Mouse (Mus musculus) neural tube, embryonic 12.5 days (tissue): ENCODE measurements around the gene Tsku. TPM values are rescaled to one million over a fixed set of nuclear protein-coding genes. Genes with fewer than 3 reads are reported as not detected.

Experiments used
- ATAC-seq: fragments of 200-750 bp; cut with Nextera tagmentation; 2 replicates; pipeline ENCODE4 v1.8.0; 2017; ENCODE audit warnings: low read depth, mild to moderate bottlenecking, moderate TSS enrichment, moderate library complexity; ENCODE audit not compliant: low FRiP score
- H3K27ac ChIP-seq: fragments of 300-500 bp; sonication (generic); 2 replicates; pipeline ENCODE4 v1.5.1; 2016
- H3K27me3 ChIP-seq: fragments of 300-500 bp; sonication (generic); replicated peaks from 2 replicates; pipeline ENCODE4 v1.6.1; 2016; ENCODE audit warnings: mild to moderate bottlenecking
- H3K36me3 ChIP-seq: fragments of 300-500 bp; sonication (generic); 2 replicates; pipeline ENCODE4 v1.6.1; 2016; ENCODE audit warnings: mild to moderate bottlenecking
- H3K4me1 ChIP-seq: fragments of 300-500 bp; sonication (generic); 2 replicates; pipeline ENCODE4 v1.6.1; 2016
- H3K4me2 ChIP-seq: fragments of 300-500 bp; sonication (generic); replicated peaks from 2 replicates; pipeline ENCODE4 v1.6.1; 2016; ENCODE audit warnings: mild to moderate bottlenecking
- H3K4me3 ChIP-seq: fragments of 300-500 bp; sonication (generic); 2 replicates; pipeline ENCODE4 v1.5.1; 2016
- H3K9ac ChIP-seq: fragments of 300-500 bp; sonication (generic); 2 replicates; pipeline ENCODE4 v1.6.1; 2016; ENCODE audit warnings: mild to moderate bottlenecking
- H3K9me3 ChIP-seq: fragments of 300-500 bp; sonication (generic); 2 replicates; pipeline ENCODE4 v1.6.1; 2016; ENCODE audit warnings: mild to moderate bottlenecking
- WGBS: fragments of 180-500 bp; shearing (Covaris S2); methylation state at CpG from one replicate; pipeline ENCODE4 v1.1.7; 2016; 5-methylcytosine and 5-hydroxymethylcytosine counted together
- polyA plus RNA-seq: library from polyadenylated mRNA; unstranded; fragments of >200 nt; fragmentation: Nextera tagmentation; extraction: Ambion mirVana; gene quantifications from 2 replicates; pipeline ENCODE4 v1.2.1, GENCODE M21; 2016

Tsku gene
- polyA plus RNA-seq, 1 experiment from 2014 or later = 8.3 TPM

- H3K27ac ChIP-seq = no peak overlapping the region
- H3K9ac ChIP-seq = no peak overlapping the region
- H3K4me1 ChIP-seq = peaks cover 5% of the 10 kb centered on the region; the same call in 1 of the 2 replicates
- no peak overlapping the region for H3K4me3 ChIP-seq
- no peaks in the 10 kb centered on the region for H3K36me3 ChIP-seq
- no peak overlapping the region for H3K4me2 ChIP-seq
- no peak for ATAC-seq
- H3K27me3 ChIP-seq = 0 out of 2 replicates have a peak, but pooled peaks cover 4% of the 10 kb centered on the region
- 76% methylated on average over 4 of the region's 4 CpGs for WGBS
- no peaks in the 10 kb centered on the region for H3K9me3 ChIP-seq
These were observed 22.2 kb upstream of the Tsku start for GRCm38 (mm10) chr7:98383337-98383736.

- no peak for ATAC-seq
- H3K36me3 ChIP-seq = no peaks in the 10 kb centered on the region
- 0 out of 2 replicates have a peak, but pooled peaks cover 4% of the 10 kb centered on the region for H3K27me3 ChIP-seq
- no peaks in the 10 kb centered on the region for H3K9me3 ChIP-seq
- H3K4me3 ChIP-seq = no peak overlapping the region
- H3K27ac ChIP-seq = no peak overlapping the region
- no peak overlapping the region for H3K9ac ChIP-seq
- no peak overlapping the region for H3K4me2 ChIP-seq
- H3K4me1 ChIP-seq = peaks cover 5% of the 10 kb centered on the region; the same call in 1 of the 2 replicates
- WGBS = 87% methylated on average over 6 of the region's 6 CpGs
These were observed 21.7 kb upstream of the Tsku start for GRCm38 (mm10) chr7:98382784-98383183.

- ATAC-seq = no peak
- Histone ChIP-seq H3K27me3 (no peaks in the 10 kb centered on the region), H3K4me1 (peaks cover 5% of the 10 kb centered on the region; the same call in 1 of the 2 replicates), H3K4me2 (no peak overlapping the region), H3K9ac (no peak overlapping the region), H3K4me3 (no peak overlapping the region), H3K9me3 (no peaks in the 10 kb centered on the region), H3K27ac (no peak overlapping the region), H3K36me3 (no peaks in the 10 kb centered on the region)
- 79% methylated on average over 6 of the region's 6 CpGs for WGBS
These were observed 19.2 kb upstream of the Tsku start for GRCm38 (mm10) chr7:98380224-98380925.

GRCm38 (mm10) chr7:98379232-98379631 lies 18.1 kb upstream of the Tsku start:
- ATAC-seq = no peak
- Histone ChIP-seq H3K27me3 (no peaks in the 10 kb centered on the region), H3K9me3 (no peaks in the 10 kb centered on the region), H3K4me3 (no peak overlapping the region), H3K4me1 (peaks cover 4% of the 10 kb centered on the region; the same call in 1 of the 2 replicates), H3K4me2 (no peak overlapping the region), H3K9ac (no peak overlapping the region), H3K36me3 (no peaks in the 10 kb centered on the region), H3K27ac (no peak overlapping the region)
- WGBS = 88% methylated on average over 4 of the region's 4 CpGs

GRCm38 (mm10) chr7:98377257-98377656 lies 16.1 kb upstream of the Tsku start:
- no peak overlapping the region for H3K4me2 ChIP-seq
- H3K4me1 ChIP-seq = no peaks in the 10 kb centered on the region; the same call in 1 of the 2 replicates
- no peak overlapping the region for H3K4me3 ChIP-seq
- no peak overlapping the region for H3K9ac ChIP-seq
- H3K36me3 ChIP-seq = no peaks in the 10 kb centered on the region
- 70% methylated on average over 5 of the region's 5 CpGs for WGBS
- H3K9me3 ChIP-seq = no peaks in the 10 kb centered on the region
- H3K27ac ChIP-seq = no peak overlapping the region
- no peaks in the 10 kb centered on the region for H3K27me3 ChIP-seq
- no peak for ATAC-seq

GRCm38 (mm10) chr7:98371161-98371560 lies 10.0 kb upstream of the Tsku start:
- 38% methylated on average over 4 of the region's 4 CpGs for WGBS
- Histone ChIP-seq H3K9me3 (no peaks in the 10 kb centered on the region), H3K4me2 (no peak overlapping the region), H3K4me3 (no peak overlapping the region), H3K27ac (no peak overlapping the region), H3K4me1 (no peaks in the 10 kb centered on the region; the same call in 1 of the 2 replicates), H3K36me3 (no peaks in the 10 kb centered on the region), H3K27me3 (no peaks in the 10 kb centered on the region), H3K9ac (no peak overlapping the region)
- ATAC-seq = no peak

GRCm38 (mm10) chr7:98369762-98370369 lies 8.7 kb upstream of the Tsku start:
- Histone ChIP-seq H3K4me3 (no peak overlapping the region), H3K27ac (no peak overlapping the region)

GRCm38 (mm10) chr7:98361662-98362061 lies 534 bp upstream of the Tsku start:
- no peaks in the 10 kb centered on the region for H3K27me3 ChIP-seq
- H3K4me3 ChIP-seq = peak overlapping the region; percentile 64; the same call in 1 of the 2 replicates
- H3K4me2 ChIP-seq = peak overlapping the region; percentile 98
- no peaks in the 10 kb centered on the region for H3K9me3 ChIP-seq
- H3K27ac ChIP-seq = no peak overlapping the region
- H3K9ac ChIP-seq = no peak overlapping the region
- H3K36me3 ChIP-seq = no peaks in the 10 kb centered on the region
- peaks cover 27% of the 10 kb centered on the region for H3K4me1 ChIP-seq
- ATAC-seq = no peak
- WGBS = 47% methylated on average over 2 of the region's 2 CpGs

More at GRCm38 (mm10) chr7:98369762-98370369, 8.7 kb upstream of the Tsku start:
- ATAC-seq = no peak
- no peaks in the 10 kb centered on the region; the same call in 1 of the 2 replicates for H3K4me1 ChIP-seq
- H3K9ac ChIP-seq = no peak overlapping the region
- WGBS = 59% methylated on average over 10 of the region's 10 CpGs
- H3K4me2 ChIP-seq = no peak overlapping the region
- no peaks in the 10 kb centered on the region for H3K36me3 ChIP-seq
- no peaks in the 10 kb centered on the region for H3K27me3 ChIP-seq
- H3K9me3 ChIP-seq = no peaks in the 10 kb centered on the region

- H3K27ac ChIP-seq = peak overlapping the region; percentile 10; the same call in 1 of the 2 replicates
- H3K36me3 ChIP-seq = no peaks in the 10 kb centered on the region
- WGBS = under 1% methylated on average over 20 of the region's 20 CpGs
- H3K27me3 ChIP-seq = no peaks in the 10 kb centered on the region
- H3K9me3 ChIP-seq = no peaks in the 10 kb centered on the region
- H3K4me3 ChIP-seq = peak overlapping the region; percentile 64
- H3K4me1 ChIP-seq = peaks cover 38% of the 10 kb centered on the region
- H3K9ac ChIP-seq = peak overlapping the region; percentile 73
- peak; percentile 65 for ATAC-seq
- H3K4me2 ChIP-seq = peak overlapping the region; percentile 98
These were observed 522 bp downstream of the Tsku start for GRCm38 (mm10) chr7:98360621-98360990.

GRCm38 (mm10) chr7:98359951-98360620 lies 1.0 kb downstream of the Tsku start:
- ATAC-seq = peak; percentile 58
- peak overlapping the region; percentile 64 for H3K4me3 ChIP-seq
- peak overlapping the region; percentile 98 for H3K4me2 ChIP-seq
- H3K27ac ChIP-seq = 0 out of 2 replicates have a peak overlapping the region, but pooled peaks have one; percentile 10
- H3K4me1 ChIP-seq = peaks cover 43% of the 10 kb centered on the region
- H3K9me3 ChIP-seq = no peaks in the 10 kb centered on the region
- peak overlapping the region; percentile 73 for H3K9ac ChIP-seq
- H3K27me3 ChIP-seq = no peaks in the 10 kb centered on the region
- no peaks in the 10 kb centered on the region for H3K36me3 ChIP-seq
- under 1% methylated on average over 33 of the region's 33 CpGs for WGBS

GRCm38 (mm10) chr7:98358016-98358415 lies 3.1 kb downstream of the Tsku start:
- Histone ChIP-seq H3K9me3 (no peaks in the 10 kb centered on the region), H3K36me3 (no peaks in the 10 kb centered on the region), H3K27me3 (no peaks in the 10 kb centered on the region), H3K9ac (no peak overlapping the region), H3K4me1 (peaks cover 55% of the 10 kb centered on the region), H3K4me2 (no peak overlapping the region), H3K27ac (no peak overlapping the region), H3K4me3 (no peak overlapping the region)
- 59% methylated on average over 1 of the region's 1 CpGs for WGBS
- no peak for ATAC-seq

- no peaks in the 10 kb centered on the region for H3K9me3 ChIP-seq
- no peak overlapping the region for H3K9ac ChIP-seq
- no peak for ATAC-seq
- 78% methylated on average over 5 of the region's 5 CpGs for WGBS
- H3K27me3 ChIP-seq = no peaks in the 10 kb centered on the region
- no peak overlapping the region for H3K27ac ChIP-seq
- H3K4me3 ChIP-seq = no peak overlapping the region
- H3K4me2 ChIP-seq = no peak overlapping the region
- peaks cover 6% of the 10 kb centered on the region for H3K36me3 ChIP-seq
- H3K4me1 ChIP-seq = peaks cover 55% of the 10 kb centered on the region
These were observed 3.8 kb downstream of the Tsku start for GRCm38 (mm10) chr7:98357324-98357723.
